8 mouse cellular contexts compared by ENCODE assay signal in the genomic region with DNA sequence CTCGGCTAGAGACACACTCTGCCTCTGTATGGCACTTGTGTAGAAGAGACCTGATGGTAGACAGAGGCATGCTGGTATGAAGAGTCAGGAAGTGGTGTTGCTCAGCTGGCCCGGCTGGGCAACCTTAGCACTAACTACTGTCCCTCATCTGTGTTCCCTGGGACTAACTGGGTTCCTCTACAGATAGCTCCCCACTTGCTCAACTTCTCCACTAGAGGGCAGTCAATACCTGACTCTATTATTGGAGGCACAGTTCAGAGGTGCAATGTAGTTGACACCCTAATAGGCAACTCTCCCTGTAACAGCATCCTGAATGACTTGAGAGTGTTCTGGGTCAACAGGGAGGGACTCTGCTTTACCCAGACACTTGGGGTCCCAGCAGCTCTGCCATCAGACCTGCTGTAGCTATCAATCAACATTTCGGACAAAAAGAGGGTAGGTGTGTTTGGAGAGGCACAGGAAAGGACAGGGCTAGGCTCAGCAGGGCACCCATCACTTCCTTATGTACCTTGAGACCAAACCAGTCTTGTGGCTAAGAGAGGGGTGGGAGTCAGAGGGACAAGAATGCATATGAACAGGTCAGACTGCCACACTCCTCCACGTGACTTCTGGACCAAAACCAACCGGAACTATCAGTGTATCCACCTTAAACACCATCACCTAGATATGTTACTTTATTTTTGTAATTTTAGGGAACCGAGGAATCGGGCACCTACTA. TPM values are rescaled to one million over a fixed set of nuclear protein-coding genes. Genes with fewer than 3 reads are reported as not detected.
A peak's percentile ranks its signal among the peaks of the same experiment; 100 is the strongest.
DNase-seq lines count a peak whose midpoint lies in the region; ATAC-seq and TF ChIP-seq lines count a peak whose summit lies in the region.

No protein-coding gene starts in this region.

- H3K4me2 ChIP-seq in heart, postnatal 0 days (ENCODE audit: low read depth, low read length) = no peak overlapping the region
- no peak overlapping the region for H3K4me2 ChIP-seq in liver, postnatal 0 days (ENCODE audit: low read depth, low read length)
- H3K4me2 ChIP-seq in neural tube, embryonic 13.5 days = no peak overlapping the region

- H3K9me3 ChIP-seq in heart, postnatal 0 days (replicated peaks; ENCODE audit: control insufficient read depth, low read length) = no peaks in the 10 kb centered on the region
- no peaks in the 10 kb centered on the region for H3K9me3 ChIP-seq in liver, postnatal 0 days (ENCODE audit: low read length)
- H3K9me3 ChIP-seq in neural tube, embryonic 13.5 days = no peaks in the 10 kb centered on the region

- H3K9ac ChIP-seq in heart, postnatal 0 days (replicated peaks; ENCODE audit: low read depth, low read length) = no peak overlapping the region
- H3K9ac ChIP-seq in liver, postnatal 0 days (replicated peaks) = no peak overlapping the region
- no peak overlapping the region for H3K9ac ChIP-seq in neural tube, embryonic 13.5 days

- no peaks in the 10 kb centered on the region for H3K36me3 ChIP-seq in heart, postnatal 0 days (replicated peaks; ENCODE audit: control insufficient read depth, insufficient read depth, low read length)
- H3K36me3 ChIP-seq in liver, postnatal 0 days (replicated peaks; ENCODE audit: insufficient read depth, low read length) = no peaks in the 10 kb centered on the region
- no peaks in the 10 kb centered on the region for H3K36me3 ChIP-seq in neural tube, embryonic 13.5 days

- ATAC-seq in CD4-positive, CD25-positive, alpha-beta regulatory T cell, adult 4 months = peak; percentile 98
- ATAC-seq in common myeloid progenitor, adult 5-6 weeks (replicated peaks; ENCODE audit: low read depth, poor library complexity, severe bottlenecking) = peak; percentile 80
- ATAC-seq in heart, postnatal 0 days (ENCODE audit: insufficient read depth, low read depth) = peak; percentile 79
- ATAC-seq in liver, postnatal 0 days = peak; percentile 58
- peak; percentile 77 for ATAC-seq in neural tube, embryonic 13.5 days (ENCODE audit: low read depth)

- H3K27me3 ChIP-seq in heart, postnatal 0 days (ENCODE audit: control insufficient read depth, insufficient read depth, low read length) = no peaks in the 10 kb centered on the region
- H3K27me3 ChIP-seq in liver, postnatal 0 days (ENCODE audit: insufficient read depth, low read length) = no peaks in the 10 kb centered on the region
- no peaks in the 10 kb centered on the region for H3K27me3 ChIP-seq in neural tube, embryonic 13.5 days

- TF ChIP-seq CTCF in heart, postnatal 0 days (IDR thresholded peaks at IDR 0.05; ENCODE audit: low read depth) = peak; percentile 93
- peak; percentile 93 for TF ChIP-seq CTCF in liver, postnatal 0 days (IDR thresholded peaks at IDR 0.05; ENCODE audit: low read depth)

- no peak for TF ChIP-seq EP300 in heart, postnatal 0 days (IDR thresholded peaks at IDR 0.05; ENCODE audit: low read depth)
- TF ChIP-seq EP300 in liver, postnatal 0 days (IDR thresholded peaks at IDR 0.05; ENCODE audit: low read depth) = no peak

- no peaks in the 10 kb centered on the region for H3K4me1 ChIP-seq in heart, postnatal 0 days (ENCODE audit: control insufficient read depth, insufficient read depth)
- no peaks in the 10 kb centered on the region for H3K4me1 ChIP-seq in liver, postnatal 0 days (ENCODE audit: insufficient read depth)
- peaks cover 18% of the 10 kb centered on the region for H3K4me1 ChIP-seq in neural tube, embryonic 13.5 days (replicated peaks)

- peak; percentile 65 for DNase-seq in NIH3T3 (ENCODE audit: low read depth)
- DNase-seq in heart, postnatal 0 days (ENCODE audit: low spot score) = peak; percentile 67
- peak; percentile 62 for DNase-seq in kidney, postnatal 14 days
- DNase-seq in liver, postnatal 0 days = peak; percentile 37
- DNase-seq in testis, postnatal 10 days (ENCODE audit: low spot score) = no peak

- no peak overlapping the region for H3K27ac ChIP-seq in heart, postnatal 0 days (ENCODE audit: low read depth)
- no peak overlapping the region for H3K27ac ChIP-seq in liver, postnatal 0 days (ENCODE audit: low read depth)
- H3K27ac ChIP-seq in neural tube, embryonic 13.5 days (replicated peaks) = no peak overlapping the region

- no peak overlapping the region for H3K4me3 ChIP-seq in heart, postnatal 0 days (ENCODE audit: low read depth, low read length)
- H3K4me3 ChIP-seq in liver, postnatal 0 days (ENCODE audit: low read depth, low read length) = no peak overlapping the region
- H3K4me3 ChIP-seq in neural tube, embryonic 13.5 days = no peak overlapping the region

- WGBS in heart, postnatal 0 days = 65% methylated on average over 7 of the region's 7 CpGs
- WGBS in liver, postnatal 0 days (ENCODE audit: insufficient replicate concordance) = 63% methylated on average over 7 of the region's 7 CpGs
- 80% methylated on average over 7 of the region's 7 CpGs for WGBS in neural tube, embryonic 13.5 days

RNA-seq across cellular contexts. Expression of a gene that starts 58.4 kb away (rescaled TPM):
- polyA plus RNA-seq in CD4-positive, CD25-positive, alpha-beta regulatory T cell, adult 4 months (2017; shearing (Covaris generic)) = 100 to 1,000 TPM in 1 of 2 experiments, 10 to 100 TPM in 1; 51.7 to 101 TPM
- total RNA-seq in common myeloid progenitor, adult 5-6 weeks (2017) = not detected in 2 replicates
- 2.5 and 7.4 TPM in 2 replicates for total RNA-seq in heart, postnatal 0 days (2014; rRNA removed; ENCODE audit: low replicate concordance)
- polyA plus RNA-seq in heart, postnatal 0 days (2015; fragmentation: Nextera tagmentation; extraction: Ambion mirVana) = 1.8 and 2.0 TPM in 2 replicates
- polyA plus RNA-seq in liver, postnatal 0 days (2015; fragmentation: Nextera tagmentation; extraction: Ambion mirVana) = 0.12 and 0.33 TPM in 2 replicates
- polyA plus RNA-seq in neural tube, embryonic 13.5 days (2015; fragmentation: Nextera tagmentation; extraction: Ambion mirVana) = 2.1 and 2.2 TPM in 2 replicates

Comparison
In these comparisons a context has a peak if more than half of its experiments do, and no peak if none do; other contexts are left out.
1. RNA of a gene that starts 58.4 kb away (polyA plus RNA-seq): 51.7 to 101 TPM in CD4-positive, CD25-positive, alpha-beta regulatory T cell, adult 4 months; 2.1 to 2.2 TPM in neural tube, embryonic 13.5 days, 1.8 to 2.0 TPM in heart, postnatal 0 days and 0.12 to 0.33 TPM in liver, postnatal 0 days; every median in the first group is over 10 times any median in the second.
2. Peak in every context shown above with its lines, with median percentiles within 50 percentile points of each other: ATAC-seq.